8 mouse cellular contexts compared by ENCODE assay signal in the genomic region with DNA sequence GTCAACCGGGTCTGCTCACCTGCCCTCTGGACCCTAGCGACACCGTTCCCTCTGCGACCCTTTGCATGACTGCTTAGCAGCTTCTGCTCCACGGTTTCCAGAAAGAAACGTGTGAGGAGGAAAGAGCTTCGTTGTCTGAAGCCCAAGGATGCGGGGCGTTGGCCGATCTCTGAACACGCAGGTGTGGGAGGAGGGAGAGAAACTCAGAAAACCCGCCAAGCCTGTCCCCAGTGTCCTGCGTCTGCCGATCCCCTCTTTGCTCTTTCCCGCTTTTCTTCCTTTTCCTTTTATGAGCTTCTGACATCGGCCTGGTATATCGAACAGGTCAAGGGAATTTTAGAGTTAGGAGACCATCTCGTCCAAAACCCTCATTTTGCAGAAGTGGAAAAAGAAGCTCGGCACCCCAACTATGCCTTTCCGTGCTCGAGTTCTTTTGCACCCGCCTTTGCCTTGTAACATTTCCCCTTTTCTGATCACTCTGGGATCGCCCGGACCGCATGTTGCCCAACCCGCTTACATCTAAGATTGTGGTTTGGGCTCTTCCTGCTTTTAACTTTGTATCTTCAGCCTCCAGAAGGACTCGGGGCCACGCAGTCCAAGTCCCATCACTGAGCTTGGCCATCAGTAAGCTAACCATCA. TPM values are rescaled to one million over a fixed set of nuclear protein-coding genes. Genes with fewer than 3 reads are reported as not detected.
A peak's percentile ranks its signal among the peaks of the same experiment; 100 is the strongest.
DNase-seq lines count a peak whose midpoint lies in the region; ATAC-seq and TF ChIP-seq lines count a peak whose summit lies in the region.

No protein-coding gene starts in this region.

- ATAC-seq in embryonic facial prominence, embryonic 13.5 days (ENCODE audit: insufficient number of reproducible peaks, insufficient read depth, low FRiP score, low TSS enrichment, low read depth) = no peak
- no peak for ATAC-seq in hindbrain, postnatal 0 days

- intact Hi-C loops in gastrocnemius, postnatal 36 days (cut with DNase I) = loop anchor here (10.0 kb wide), 1 partner anchor 383 kb away; no protein-coding TSS in a partner anchor

- 5% methylated on average over 28 of the region's 28 CpGs for WGBS in kidney, adult 2 months
- WGBS in embryonic facial prominence, embryonic 13.5 days = 1% methylated on average over 28 of the region's 28 CpGs
- 2% methylated on average over 28 of the region's 28 CpGs for WGBS in hindbrain, postnatal 0 days
- WGBS in cerebellum, adult 2 months = 5% methylated on average over 28 of the region's 28 CpGs

- H3K4me1 ChIP-seq in kidney, adult 2 months (ENCODE audit: control insufficient read depth, insufficient read depth, low read length) = peaks cover 3% of the 10 kb centered on the region; the same call in 1 of the 2 replicates
- peaks cover 23% of the 10 kb centered on the region for H3K4me1 ChIP-seq in embryonic facial prominence, embryonic 13.5 days
- no peaks in the 10 kb centered on the region; the same call in 1 of the 2 replicates for H3K4me1 ChIP-seq in hindbrain, postnatal 0 days (ENCODE audit: insufficient read depth, low read length)
- peaks cover 3% of the 10 kb centered on the region; the same call in 1 of the 2 replicates for H3K4me1 ChIP-seq in cerebellum, adult 2 months (ENCODE audit: control insufficient read depth, insufficient read depth, low read length)

- H3K36me3 ChIP-seq in kidney, adult 2 months (ENCODE audit: control insufficient read depth, insufficient read depth, low read length) = no peaks in the 10 kb centered on the region
- H3K36me3 ChIP-seq in embryonic facial prominence, embryonic 13.5 days = peaks cover 14% of the 10 kb centered on the region
- no peaks in the 10 kb centered on the region for H3K36me3 ChIP-seq in hindbrain, postnatal 0 days (ENCODE audit: insufficient read depth, low read length)

- no peaks in the 10 kb centered on the region for H3K9me3 ChIP-seq in embryonic facial prominence, embryonic 13.5 days
- H3K9me3 ChIP-seq in hindbrain, postnatal 0 days (ENCODE audit: low read length) = no peaks in the 10 kb centered on the region

- peak; percentile 14 for DNase-seq in kidney, adult 2 months
- no peak for DNase-seq in kidney, postnatal 14 days
- no peak for DNase-seq in hindbrain, postnatal 0 days (ENCODE audit: low spot score)
- DNase-seq in lung, postnatal 4 days = peak; percentile 48 to 53
- peak; percentile 20 to 53 for DNase-seq in spleen, postnatal 36 days (ENCODE audit: low spot score in 2 of 2)
- DNase-seq in cerebellum, adult 2 months = no peak
- DNase-seq in gastrocnemius, postnatal 36 days = no peak

- H3K27ac ChIP-seq in kidney, adult 2 months (ENCODE audit: insufficient read depth, low read depth, low read length) = no peak overlapping the region
- peak overlapping the region; percentile 87; the same call in 1 of the 2 replicates for H3K27ac ChIP-seq in embryonic facial prominence, embryonic 13.5 days
- no peak overlapping the region for H3K27ac ChIP-seq in hindbrain, postnatal 0 days
- no peak overlapping the region for H3K27ac ChIP-seq in cerebellum, adult 2 months (ENCODE audit: insufficient read depth, low read length)

- peak overlapping the region; percentile 48; the same call in 1 of the 2 replicates for H3K4me3 ChIP-seq in kidney, adult 2 months (ENCODE audit: insufficient read depth, low read depth, low read length)
- peak overlapping the region; percentile 77 for H3K4me3 ChIP-seq in embryonic facial prominence, embryonic 13.5 days
- peak overlapping the region; percentile 76 for H3K4me3 ChIP-seq in hindbrain, postnatal 0 days (ENCODE audit: low read length)
- no peak overlapping the region for H3K4me3 ChIP-seq in cerebellum, adult 2 months (replicated peaks; ENCODE audit: insufficient read depth, low read depth, low read length)

- peak overlapping the region; percentile 73 for H3K9ac ChIP-seq in embryonic facial prominence, embryonic 13.5 days
- H3K9ac ChIP-seq in hindbrain, postnatal 0 days (replicated peaks; ENCODE audit: low read length) = peak overlapping the region; percentile 25; the same call in 1 of the 2 replicates

- no peak for TF ChIP-seq POLR2A in kidney, adult 2 months (IDR thresholded peaks at IDR 0.05; ENCODE audit: low read depth, low read length)
- no peak for TF ChIP-seq POLR2A in cerebellum, adult 2 months (IDR thresholded peaks at IDR 0.05; ENCODE audit: borderline replicate concordance, insufficient read depth, low read length)

- H3K27me3 ChIP-seq in kidney, adult 2 months (replicated peaks; ENCODE audit: control insufficient read depth, insufficient read depth, low read length) = no peaks in the 10 kb centered on the region
- H3K27me3 ChIP-seq in embryonic facial prominence, embryonic 13.5 days = peaks cover 34% of the 10 kb centered on the region
- peaks cover 6% of the 10 kb centered on the region for H3K27me3 ChIP-seq in hindbrain, postnatal 0 days (ENCODE audit: insufficient read depth, low read length)
- peaks cover 1% of the 10 kb centered on the region; the same call in 1 of the 2 replicates for H3K27me3 ChIP-seq in cerebellum, adult 2 months (ENCODE audit: control insufficient read depth, insufficient read depth, low read length)

- TF ChIP-seq CTCF in kidney, adult 2 months (conservative IDR thresholded peaks at IDR 0.05; ENCODE audit: insufficient read depth, insufficient read length, low read depth, low read length) = no peak
- TF ChIP-seq CTCF in hindbrain, postnatal 0 days (IDR thresholded peaks at IDR 0.05; ENCODE audit: low read depth) = no peak
- TF ChIP-seq CTCF in cerebellum, adult 2 months (IDR thresholded peaks at IDR 0.05; ENCODE audit: borderline replicate concordance, insufficient read depth, low read depth, low read length) = no peak

- H3K4me2 ChIP-seq in embryonic facial prominence, embryonic 13.5 days = peak overlapping the region; percentile 92
- H3K4me2 ChIP-seq in hindbrain, postnatal 0 days (ENCODE audit: low read depth, low read length) = peak overlapping the region; percentile 100

RNA-seq across cellular contexts. Expression of a gene that starts 0.7 kb away (rescaled TPM):
- polyA plus RNA-seq in kidney, adult 2 months (2012; rRNA removed) = 0.12 and 0.28 TPM in 2 replicates
- 15.7 and 17.3 TPM in 2 replicates for polyA plus RNA-seq in embryonic facial prominence, embryonic 13.5 days (2015; fragmentation: Nextera tagmentation; extraction: Ambion mirVana)
- total RNA-seq in hindbrain, postnatal 0 days (2014; rRNA removed) = 2.6 and 4.8 TPM in 2 replicates
- 1.8 and 2.0 TPM in 2 replicates for polyA plus RNA-seq in hindbrain, postnatal 0 days (2015; fragmentation: Nextera tagmentation; extraction: Ambion mirVana)
- 0.10 and 0.14 TPM in 2 replicates for polyA plus RNA-seq in cerebellum, adult 2 months (2012; rRNA removed)
- total RNA-seq in gastrocnemius, postnatal 36 days (2021) = under 1 TPM; 0.25 to 0.84 TPM

RNA-seq across cellular contexts. Expression of a gene that starts 26.4 kb away (rescaled TPM):
- polyA plus RNA-seq in kidney, adult 2 months (2012; rRNA removed) = 18.3 and 18.4 TPM in 2 replicates
- polyA plus RNA-seq in embryonic facial prominence, embryonic 13.5 days (2015; fragmentation: Nextera tagmentation; extraction: Ambion mirVana) = 22.1 and 22.4 TPM in 2 replicates
- total RNA-seq in hindbrain, postnatal 0 days (2014; rRNA removed) = 61.9 and 64.7 TPM in 2 replicates
- 20.1 and 22.1 TPM in 2 replicates for polyA plus RNA-seq in hindbrain, postnatal 0 days (2015; fragmentation: Nextera tagmentation; extraction: Ambion mirVana)
- polyA plus RNA-seq in cerebellum, adult 2 months (2012; rRNA removed) = 32.5 and 35.8 TPM in 2 replicates
- 10 to 100 TPM; 21.8 to 23.9 TPM for total RNA-seq in gastrocnemius, postnatal 36 days (2021)

RNA-seq across cellular contexts. Expression of a gene that starts 34.3 kb away (rescaled TPM):
- 5.1 TPM in 1 of 2 replicates, not detected in the other for polyA plus RNA-seq in kidney, adult 2 months (2012; rRNA removed)
- polyA plus RNA-seq in embryonic facial prominence, embryonic 13.5 days (2015; fragmentation: Nextera tagmentation; extraction: Ambion mirVana) = 3.6 and 6.4 TPM in 2 replicates
- total RNA-seq in hindbrain, postnatal 0 days (2014; rRNA removed) = not detected in 2 replicates
- not detected in 2 replicates for polyA plus RNA-seq in hindbrain, postnatal 0 days (2015; fragmentation: Nextera tagmentation; extraction: Ambion mirVana)
- not detected in 2 replicates for polyA plus RNA-seq in cerebellum, adult 2 months (2012; rRNA removed)
- total RNA-seq in gastrocnemius, postnatal 36 days (2021) = 100 to 1,000 TPM in 1 of 2 experiments, 10 to 100 TPM in 1; 57.7 to 182 TPM

Comparison
In these comparisons a context has a peak if more than half of its experiments do, and no peak if none do; other contexts are left out.
1. DNase-seq: peak in kidney, adult 2 months (single experiment), lung, postnatal 4 days (2 of 2) and spleen, postnatal 36 days (2 of 2); none in kidney, postnatal 14 days (single experiment), hindbrain, postnatal 0 days (single experiment), cerebellum, adult 2 months (0 of 2) and gastrocnemius, postnatal 36 days (0 of 2).